Mouse (Mus musculus) testis, adult 2 months (tissue): ENCODE results near the gene Ddi1.

Experiments used
- CTCF ChIP-seq: fragments of 200-500 bp; IDR thresholded peaks from 2 replicates; pipeline ENCODE4 v1.5.1; 2012; ENCODE audit warnings: low read depth, mild to moderate bottlenecking, inconsistent platforms, low read length, moderate library complexity; ENCODE audit not compliant: control insufficient read depth, insufficient read depth, insufficient replicate concordance
- POLR2A ChIP-seq: fragments of 200-500 bp; IDR thresholded peaks from 2 replicates; pipeline ENCODE4 v1.6.1; 2012; ENCODE audit warnings: low read depth, mild to moderate bottlenecking, inconsistent platforms, low read length, moderate library complexity; ENCODE audit not compliant: control insufficient read depth

GRCm38 (mm10) chr9:6286770-6287169, 17.1 kb upstream of the Ddi1 start:
- TF ChIP-seq CTCF (no peak), POLR2A (no peak)
